Mouse (Mus musculus): ENCODE results near the gene Bglap2. TPM values are rescaled to one million over a fixed set of nuclear protein-coding genes. Genes with fewer than 3 reads are reported as not detected.

Gene Bglap2
- total RNA-seq, 2 experiments from 2014 or later = not detected

GRCm38 (mm10) chr3:88354396-88355165 is 23.9 kb downstream of the Bglap2 start:
- no peak for DNase-seq (ENCODE audit: extremely low spot score in 1 of 2, low spot score in 1 of 2)

- no peak for DNase-seq (ENCODE audit: extremely low spot score in 1 of 2, low spot score in 1 of 2)
Measured at GRCm38 (mm10) chr3:88352907-88353306, 25.6 kb downstream of the Bglap2 start.

GRCm38 (mm10) chr3:88350732-88351131 is 27.8 kb downstream of the Bglap2 start:
- no peak for DNase-seq (ENCODE audit: extremely low spot score in 1 of 2, low spot score in 1 of 2)

- no peak for DNase-seq (ENCODE audit: extremely low spot score in 1 of 2, low spot score in 1 of 2)
Measured at GRCm38 (mm10) chr3:88339006-88339405, 39.5 kb downstream of the Bglap2 start.

- no peak for DNase-seq (ENCODE audit: extremely low spot score in 1 of 2, low spot score in 1 of 2)
Measured at GRCm38 (mm10) chr3:88338316-88338715, 40.2 kb downstream of the Bglap2 start.

GRCm38 (mm10) chr3:88337367-88338020 is 41.0 kb downstream of the Bglap2 start:
- DNase-seq (ENCODE audit: extremely low spot score in 1 of 2, low spot score in 1 of 2) = no peak

GRCm38 (mm10) chr3:88336058-88337013 is 42.2 kb downstream of the Bglap2 start, which contains the start of the genes Tmem79 and Smg5:
Tmem79 (minus strand) TSS chr3:88336148.
Smg5 (plus strand) TSS chr3:88336260.
- DNase-seq (ENCODE audit: extremely low spot score in 1 of 2, low spot score in 1 of 2) = peak; percentile 91 to 95

- no peak for DNase-seq (ENCODE audit: extremely low spot score in 1 of 2, low spot score in 1 of 2)
Measured at GRCm38 (mm10) chr3:88335436-88336053, 43.0 kb downstream of the Bglap2 start.

- DNase-seq (ENCODE audit: extremely low spot score in 1 of 2, low spot score in 1 of 2) = no peak
Measured at GRCm38 (mm10) chr3:88334902-88335435, 43.5 kb downstream of the Bglap2 start.

GRCm38 (mm10) chr3:88334029-88334658 is 44.4 kb downstream of the Bglap2 start:
- DNase-seq (ENCODE audit: extremely low spot score in 1 of 2, low spot score in 1 of 2) = no peak

GRCm38 (mm10) chr3:88331282-88331681 is 47.2 kb downstream of the Bglap2 start:
- peak in 1 of 2 experiments; percentile 36 for DNase-seq (ENCODE audit: extremely low spot score in 1 of 2, low spot score in 1 of 2)

GRCm38 (mm10) chr3:88328956-88329355 is 49.5 kb downstream of the Bglap2 start:
- DNase-seq (ENCODE audit: extremely low spot score in 1 of 2, low spot score in 1 of 2) = no peak

Other genes starting within 250 kb of the Bglap2 start
- gene Mef2d, start 236.3 kb downstream of the Bglap2 start, total RNA-seq (2021) = 100 to 1,000 TPM; 179 to 212 TPM
- gene Rhbg, start 124.0 kb downstream of the Bglap2 start, total RNA-seq (2021) = not detected
- gene Gm38392, start 91.5 kb downstream of the Bglap2 start, total RNA-seq (2021) = not detected
- 10 to 100 TPM in 1 of 2 experiments, 1 to 10 TPM in 1; 3.2 to 10.5 TPM for gene Tsacc, start 81.7 kb downstream of the Bglap2 start, total RNA-seq (2021)
- 100 to 1,000 TPM; 165 to 199 TPM for gene Cct3, start 81.6 kb downstream of the Bglap2 start, total RNA-seq (2021)
- gene Glmp, start 53.7 kb downstream of the Bglap2 start, total RNA-seq (2021) = 10 to 100 TPM; 77.5 to 97.5 TPM
- gene Tmem79, start 42.6 kb downstream of the Bglap2 start, total RNA-seq (2021) = 1 to 10 TPM; 1.3 to 1.4 TPM
- gene Smg5, start 42.4 kb downstream of the Bglap2 start, total RNA-seq (2021) = 10 to 100 TPM; 63.7 to 71.6 TPM
- 10 to 100 TPM; 10.9 to 12.7 TPM for gene Paqr6, start 14.1 kb downstream of the Bglap2 start, total RNA-seq (2021)
- under 1 TPM; 0.30 to 0.40 TPM for gene Bglap3, start 6.0 kb downstream of the Bglap2 start, total RNA-seq (2021)
- gene Bglap, start 5.8 kb upstream of the Bglap2 start, total RNA-seq (2021) = 1 to 10 TPM in 1 of 2 experiments, not detected in 1; 1.3 TPM
- 1 to 10 TPM; 4.5 to 5.6 TPM for gene Pmf1, start 31.6 kb upstream of the Bglap2 start, total RNA-seq (2021)
- gene Slc25a44, start 46.4 kb upstream of the Bglap2 start, total RNA-seq (2021) = 10 to 100 TPM; 74.3 to 75.8 TPM
- gene Sema4a, start 82.5 kb upstream of the Bglap2 start, total RNA-seq (2021) = 10 to 100 TPM; 33.3 to 42.8 TPM
- 10 to 100 TPM; 35.6 to 38.8 TPM for gene Lmna, start 131.3 kb upstream of the Bglap2 start, total RNA-seq (2021)
- 1 to 10 TPM; 4.3 to 4.6 TPM for gene Mex3a, start 153.7 kb upstream of the Bglap2 start, total RNA-seq (2021)
- not detected for gene Rab25, start 169.6 kb upstream of the Bglap2 start, total RNA-seq (2021)
- 100 to 1,000 TPM in 1 of 2 experiments, 10 to 100 TPM in 1; 99.5 to 115 TPM for gene Lamtor2, start 174.4 kb upstream of the Bglap2 start, total RNA-seq (2021)
- 100 to 1,000 TPM; 113 to 114 TPM for gene Ubqln4, start 175.1 kb upstream of the Bglap2 start, total RNA-seq (2021)
- 100 to 1,000 TPM in 1 of 2 experiments, 10 to 100 TPM in 1; 93.9 to 108 TPM for gene Ssr2, start 197.2 kb upstream of the Bglap2 start, total RNA-seq (2021)
- 100 to 1,000 TPM; 232 to 289 TPM for gene Arhgef2, start 227.3 kb upstream of the Bglap2 start, total RNA-seq (2021)